Mouse (Mus musculus) large intestine, adult 2 months (tissue): ENCODE data around the gene Nt5c2. TPM values are rescaled to one million over a fixed set of nuclear protein-coding genes. Genes with fewer than 3 reads are reported as not detected.
"Not testable (repeated sequence)": the region's sequence is repeated elsewhere in the genome, so short reads cannot be mapped to it uniquely, and the experiment has no call there.

ENCODE experiments used
- DNase-seq: peaks from one replicate; pipeline ENCODE4 v3.0.0-alpha.2; 2012; ENCODE audit warnings: low read depth, low spot score
- WGBS: fragments of 180-500 bp; shearing (Covaris S2); methylation state at CpG from one replicate; pipeline ENCODE4 v1.1.7; 2018; 5-methylcytosine and 5-hydroxymethylcytosine counted together
- polyA plus RNA-seq: library from polyadenylated mRNA; depleted of rRNA; stranded (reverse); fragments of >200 nt; gene quantifications from 2 replicates; pipeline ENCODE4 v1.2.3, GENCODE M21; 2012

The Nt5c2 gene
- polyA plus RNA-seq, 1 experiment: 4.4 TPM

GRCm38 (mm10) chr19:47019326-47019725, 4.4 kb upstream of the Nt5c2 start:
- DNase-seq: no peak
- WGBS: 24% methylated on average over 6 of the region's 6 CpGs

DNA sequence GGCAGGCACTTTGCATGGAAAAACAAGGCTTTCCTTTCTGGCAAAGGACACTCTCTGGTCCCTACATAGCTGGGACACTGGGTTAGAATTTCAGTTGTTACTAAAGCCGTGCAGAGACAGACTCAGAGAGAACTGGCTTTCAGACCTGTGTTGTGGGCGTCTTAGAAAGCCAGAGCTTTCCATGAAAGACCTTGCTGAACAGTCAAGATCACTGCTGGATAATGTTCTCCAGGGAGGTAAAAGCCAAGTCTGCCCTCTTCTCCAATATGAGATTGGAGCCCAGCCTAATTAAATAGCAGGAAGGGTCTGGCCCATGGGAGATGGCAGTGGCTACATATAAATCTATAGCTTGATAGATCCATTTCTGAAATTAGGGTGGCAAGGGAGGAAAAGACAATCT, 3.4 kb upstream of the Nt5c2 start:
- 43% methylated on average over 2 of the region's 2 CpGs for WGBS

GRCm38 (mm10) chr19:47017831-47018230, 2.9 kb upstream of the Nt5c2 start:
- DNase-seq: no peak
- WGBS: 5% methylated on average over 3 of the region's 3 CpGs

More for the DNA sequence above, 3.4 kb upstream of the Nt5c2 start:
- DNase-seq: no peak

GRCm38 (mm10) chr19:47016487-47016886, 1.5 kb upstream of the Nt5c2 start:
- DNase-seq: no peak
- 2% methylated on average over 15 of the region's 15 CpGs for WGBS

GRCm38 (mm10) chr19:47015965-47016364, 1.0 kb upstream of the Nt5c2 start:
- 7% methylated on average over 9 of the region's 9 CpGs for WGBS
- DNase-seq: no peak

DNA sequence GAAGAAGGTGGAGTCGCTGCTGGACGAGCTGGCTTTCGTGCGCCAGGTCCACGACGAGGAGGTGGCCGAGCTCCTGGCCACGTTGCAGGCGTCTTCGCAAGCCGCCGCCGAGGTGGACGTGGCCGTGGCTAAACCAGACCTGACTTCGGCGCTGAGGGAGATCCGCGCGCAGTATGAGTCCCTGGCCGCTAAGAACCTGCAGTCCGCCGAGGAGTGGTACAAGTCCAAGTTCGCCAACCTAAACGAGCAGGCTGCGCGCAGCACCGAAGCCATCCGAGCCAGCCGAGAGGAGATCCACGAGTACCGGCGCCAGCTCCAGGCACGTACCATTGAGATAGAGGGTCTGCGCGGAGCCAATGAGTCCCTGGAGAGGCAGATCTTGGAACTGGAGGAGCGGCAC, 443 bp upstream of the Nt5c2 start:
- 3% methylated on average over 37 of the region's 37 CpGs for WGBS

DNA sequence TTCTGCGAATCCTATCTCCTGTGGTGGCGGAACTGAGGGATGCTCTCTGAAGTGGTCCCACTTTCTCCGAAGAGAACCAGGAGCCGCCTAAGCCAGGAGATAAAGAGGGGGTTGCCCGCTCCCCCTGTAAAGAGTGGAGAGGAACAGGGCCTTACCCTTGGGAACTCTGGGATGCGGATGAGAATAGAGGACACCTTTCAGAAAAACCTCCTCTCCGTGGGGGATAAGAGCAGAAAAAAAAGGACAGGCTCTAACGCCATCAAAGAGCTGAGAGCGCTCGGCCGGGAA, 850 bp downstream of the Nt5c2 start:
- 4% methylated on average over 11 of the region's 11 CpGs for WGBS
- DNase-seq: no peak

More for the DNA sequence above, 443 bp upstream of the Nt5c2 start:
- no peak for DNase-seq

DNA sequence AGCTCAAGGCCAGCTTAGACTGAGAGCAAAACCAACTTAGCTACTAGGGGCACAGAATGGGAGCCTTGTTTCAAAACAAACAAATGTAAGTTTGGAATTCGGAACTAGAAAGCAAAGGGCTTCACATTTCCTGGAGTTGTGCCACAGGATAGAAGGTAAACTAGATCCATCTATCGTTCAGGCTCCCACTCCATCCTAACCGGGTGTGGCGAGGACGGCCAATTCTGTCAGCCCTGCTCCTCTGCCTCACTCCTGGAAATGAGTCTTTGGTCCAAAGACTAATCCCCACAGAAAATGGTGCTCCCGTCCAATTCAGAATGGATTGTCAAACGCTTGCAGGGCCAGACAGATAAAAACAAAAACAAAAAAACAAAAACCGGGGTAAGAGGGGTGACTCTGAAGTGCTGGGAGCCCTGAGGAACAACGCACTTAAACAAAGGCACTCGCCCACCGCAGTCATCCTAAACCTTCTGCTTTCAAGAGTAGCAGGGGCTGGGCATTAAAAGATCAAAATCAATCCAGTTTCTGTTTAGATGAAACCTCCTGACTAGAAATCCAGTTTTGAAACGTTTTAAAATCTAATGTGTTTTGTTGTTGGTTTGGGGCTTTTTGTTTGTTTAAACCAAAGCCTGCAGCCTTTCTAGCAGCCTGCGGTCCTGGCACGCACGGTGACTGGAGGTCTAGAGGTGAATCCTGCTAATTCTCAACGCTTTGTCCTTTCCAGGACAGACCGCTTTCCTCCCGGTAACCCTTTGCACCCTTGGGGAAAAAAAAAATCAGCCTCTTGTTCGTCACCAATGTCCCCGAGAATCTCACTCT, 1.4 kb downstream of the Nt5c2 start:
- 14% methylated on average over 20 of the region's 20 CpGs for WGBS
- no peak for DNase-seq

- WGBS: 82% methylated on average over 15 of the region's 15 CpGs
- no peak for DNase-seq
Observed at GRCm38 (mm10) chr19:47012521-47013130, 2.3 kb downstream of the Nt5c2 start.

DNA sequence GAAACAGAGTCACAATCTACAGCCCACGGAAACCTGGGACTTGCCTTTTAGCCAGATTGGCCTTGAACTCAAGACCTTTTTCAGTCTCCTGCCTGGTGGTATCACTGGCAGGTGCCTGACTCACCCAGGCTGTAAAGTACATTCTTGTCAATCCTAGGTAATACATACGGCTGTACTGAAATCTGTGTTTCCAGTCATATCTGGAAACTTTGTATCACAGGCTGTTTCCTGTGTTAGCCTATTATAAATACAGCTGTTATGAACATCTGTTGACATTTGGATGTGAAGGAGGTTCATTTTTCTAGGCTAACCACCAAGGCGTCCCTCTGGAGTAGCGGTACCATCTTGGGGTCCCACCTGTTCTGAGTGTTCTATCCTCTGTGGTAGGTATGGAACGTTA, 5.0 kb downstream of the Nt5c2 start:
- 58% methylated on average over 5 of the region's 5 CpGs for WGBS
- no peak for DNase-seq

DNA sequence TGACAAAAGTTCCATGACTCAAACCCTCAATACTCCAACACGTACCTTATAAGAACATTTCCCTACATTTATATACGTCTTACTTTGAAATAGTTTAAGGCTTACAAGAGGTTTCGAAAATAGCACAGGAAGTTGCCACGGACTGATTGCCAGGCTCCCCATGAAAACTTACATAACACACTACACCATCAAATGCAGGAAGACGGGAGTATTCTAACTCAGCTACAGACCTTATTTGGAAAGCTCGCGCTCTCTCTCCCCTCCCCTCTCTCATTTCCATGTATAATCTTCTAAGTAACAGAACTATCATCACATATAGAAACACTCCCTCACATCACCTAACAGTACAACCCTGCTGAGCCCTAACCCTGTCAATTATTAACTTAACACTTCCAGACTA, 5.5 kb downstream of the Nt5c2 start:
- WGBS: 68% methylated on average over 7 of the region's 7 CpGs
- no peak for DNase-seq

DNA sequence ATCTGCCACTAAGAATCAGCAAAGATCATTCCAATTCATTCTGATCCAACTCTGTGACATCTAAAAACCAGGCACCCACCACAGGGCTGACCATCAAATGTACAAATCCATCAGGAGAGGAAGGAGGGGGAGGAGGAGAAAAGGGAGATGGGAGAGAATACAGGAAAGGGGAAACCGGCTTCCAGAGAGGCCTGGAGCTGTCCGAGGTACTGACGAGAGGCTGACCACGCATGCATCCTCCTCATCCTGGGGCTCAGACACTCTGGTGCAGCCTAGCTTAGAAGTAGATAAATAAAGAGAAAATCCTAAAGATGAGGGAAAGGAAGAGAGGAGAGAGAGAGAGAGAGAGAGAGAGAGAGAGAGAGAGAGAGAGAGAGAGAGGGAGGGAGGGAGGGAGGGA, 8.6 kb downstream of the Nt5c2 start:
- 0% methylated on average over 4 of the region's 4 CpGs for WGBS
- no peak for DNase-seq

- WGBS: 55% methylated on average over 5 of the region's 5 CpGs
- DNase-seq: no peak
Observed at GRCm38 (mm10) chr19:47005873-47006272, 9.1 kb downstream of the Nt5c2 start.

GRCm38 (mm10) chr19:47003742-47004511, 11.0 kb downstream of the Nt5c2 start:
- DNase-seq: no peak
- 68% methylated on average over 6 of the region's 6 CpGs for WGBS

- not testable (repeated sequence) for DNase-seq
- 81% methylated on average over 2 of the region's 3 CpGs for WGBS
Observed at GRCm38 (mm10) chr19:47000357-47000756, 14.6 kb downstream of the Nt5c2 start.

DNA sequence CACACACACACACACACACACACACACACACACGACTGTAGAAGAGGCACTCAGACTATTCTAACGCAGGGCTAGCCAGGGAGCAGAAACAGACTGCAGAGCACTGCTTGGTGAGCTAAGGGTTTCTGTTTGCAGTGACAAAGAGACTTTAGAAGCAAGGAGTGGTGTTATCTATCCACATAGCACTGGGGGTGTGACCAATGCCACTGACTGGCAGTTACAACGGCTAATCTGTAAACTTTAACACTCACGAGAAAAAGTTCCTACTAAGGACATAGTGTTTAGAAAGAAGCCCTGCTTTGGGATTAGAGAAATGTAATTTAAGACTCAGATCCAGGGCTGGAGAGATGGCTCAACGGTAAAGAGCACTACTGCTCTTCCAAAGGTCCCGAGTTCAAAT, 15.2 kb downstream of the Nt5c2 start:
- DNase-seq: no peak
- 57% methylated on average over 6 of the region's 6 CpGs for WGBS

GRCm38 (mm10) chr19:46998953-46999352, 16.0 kb downstream of the Nt5c2 start:
- WGBS: 76% methylated on average over 4 of the region's 4 CpGs
- no peak for DNase-seq

- DNase-seq: no peak
- 66% methylated on average over 8 of the region's 8 CpGs for WGBS
Observed at GRCm38 (mm10) chr19:46998168-46998870, 16.6 kb downstream of the Nt5c2 start.

GRCm38 (mm10) chr19:46996095-46996494, 18.9 kb downstream of the Nt5c2 start:
- 82% methylated on average over 9 of the region's 9 CpGs for WGBS
- DNase-seq: no peak

- not testable (repeated sequence) for DNase-seq
- 66% methylated on average over 4 of the region's 4 CpGs for WGBS
Observed at GRCm38 (mm10) chr19:46992329-46992728, 22.6 kb downstream of the Nt5c2 start.
